Mouse (Mus musculus): ENCODE data around the gene Abca7. TPM values are rescaled to one million over a fixed set of nuclear protein-coding genes. Genes with fewer than 3 reads are reported as not detected.

The Abca7 gene
- polyA plus RNA-seq, 1 experiment from 2014 or later, result 2.6 TPM

- Histone ChIP-seq H3K4me2 (replicated peaks) (peak overlapping the region; percentile 90), H3K36me3 (peaks cover 10% of the 10 kb centered on the region), H3K27ac (peak overlapping the region; percentile 93), H3K27me3 (no peaks in the 10 kb centered on the region; the same call in 1 of the 2 replicates), H3K4me3 (peak overlapping the region; percentile 76), H3K9me3 (0 out of 2 replicates have a peak, but pooled peaks cover 8% of the 10 kb centered on the region), H3K9ac (peak overlapping the region; percentile 45; the same call in 1 of the 2 replicates), H3K4me1 (peaks cover 50% of the 10 kb centered on the region)
- whole genome bisulfite sequencing, result 47% methylated on average over 6 of the region's 6 CpGs
- no peak for ATAC-seq (ENCODE audit: insufficient number of reproducible peaks, insufficient read depth, low FRiP score, low TSS enrichment)
Measured at GRCm38 (mm10) chr10:79986232-79986878, 9.9 kb upstream of the Abca7 start.

GRCm38 (mm10) chr10:79986963-79987362 lies 9.3 kb upstream of the Abca7 start:
- Histone ChIP-seq H3K27ac (peak overlapping the region; percentile 93), H3K4me1 (peaks cover 50% of the 10 kb centered on the region), H3K27me3 (no peaks in the 10 kb centered on the region; the same call in 1 of the 2 replicates), H3K4me2 (replicated peaks) (peak overlapping the region; percentile 90), H3K9me3 (peaks cover 8% of the 10 kb centered on the region; the same call in 1 of the 2 replicates), H3K9ac (peak overlapping the region; percentile 34; the same call in 1 of the 2 replicates), H3K36me3 (peaks cover 13% of the 10 kb centered on the region), H3K4me3 (peak overlapping the region; percentile 60; the same call in 1 of the 2 replicates)
- 4% methylated on average over 11 of the region's 11 CpGs for WGBS
- no peak for ATAC-seq (ENCODE audit: insufficient number of reproducible peaks, insufficient read depth, low FRiP score, low TSS enrichment)

- H3K36me3 ChIP-seq, result peaks cover 22% of the 10 kb centered on the region
- no peaks in the 10 kb centered on the region; the same call in 1 of the 2 replicates for H3K27me3 ChIP-seq
- H3K4me3 ChIP-seq, result peak overlapping the region; percentile 60
- H3K9ac ChIP-seq, result peak overlapping the region; percentile 74
- WGBS, result 8% methylated on average over 27 of the region's 27 CpGs
- peak overlapping the region; percentile 90 for H3K4me2 ChIP-seq (replicated peaks)
- peaks cover 43% of the 10 kb centered on the region for H3K4me1 ChIP-seq
- H3K27ac ChIP-seq, result peak overlapping the region; percentile 93
- ATAC-seq (ENCODE audit: insufficient number of reproducible peaks, insufficient read depth, low FRiP score, low TSS enrichment), result no peak
- H3K9me3 ChIP-seq, result peaks cover 8% of the 10 kb centered on the region; the same call in 1 of the 2 replicates
Measured at GRCm38 (mm10) chr10:79987771-79988505, 8.4 kb upstream of the Abca7 start.

GRCm38 (mm10) chr10:79988506-79989271 lies 7.6 kb upstream of the Abca7 start, which contains the start of gene Cnn2:
Cnn2 (plus strand) TSS chr10:79988584.
- WGBS, result under 1% methylated on average over 59 of the region's 59 CpGs
- peak within 1 kb of the TSS; percentile 90 for H3K4me2 ChIP-seq (replicated peaks)
- H3K4me1 ChIP-seq, result peaks cover 35% of the 10 kb centered on the region
- peak within 1 kb of the TSS; percentile 60 for H3K4me3 ChIP-seq
- H3K27ac ChIP-seq, result peak within 1 kb of the TSS; percentile 93
- H3K9ac ChIP-seq, result peak within 1 kb of the TSS; percentile 74
- H3K27me3 ChIP-seq, result no peaks in the 10 kb centered on the region; the same call in 1 of the 2 replicates
- no peak for ATAC-seq (ENCODE audit: insufficient number of reproducible peaks, insufficient read depth, low FRiP score, low TSS enrichment)
- peaks cover 30% of the 10 kb centered on the region for H3K36me3 ChIP-seq
- peaks cover 8% of the 10 kb centered on the region; the same call in 1 of the 2 replicates for H3K9me3 ChIP-seq

- Histone ChIP-seq H3K27me3 (no peaks in the 10 kb centered on the region; the same call in 1 of the 2 replicates), H3K9me3 (peaks cover 8% of the 10 kb centered on the region; the same call in 1 of the 2 replicates), H3K9ac (peak overlapping the region; percentile 74), H3K4me1 (peaks cover 35% of the 10 kb centered on the region), H3K36me3 (peaks cover 36% of the 10 kb centered on the region), H3K4me3 (peak overlapping the region; percentile 60), H3K4me2 (replicated peaks) (peak overlapping the region; percentile 90), H3K27ac (peak overlapping the region; percentile 93)
- ATAC-seq (ENCODE audit: insufficient number of reproducible peaks, insufficient read depth, low FRiP score, low TSS enrichment), result no peak
- WGBS, result 21% methylated on average over 8 of the region's 8 CpGs
Measured at GRCm38 (mm10) chr10:79989272-79989786, 7.0 kb upstream of the Abca7 start.

GRCm38 (mm10) chr10:79989870-79990269 lies 6.4 kb upstream of the Abca7 start:
- WGBS, result 11% methylated on average over 15 of the region's 15 CpGs
- H3K27me3 ChIP-seq, result no peaks in the 10 kb centered on the region; the same call in 1 of the 2 replicates
- no peak for ATAC-seq (ENCODE audit: insufficient number of reproducible peaks, insufficient read depth, low FRiP score, low TSS enrichment)
- H3K9ac ChIP-seq, result peak overlapping the region; percentile 74
- H3K4me3 ChIP-seq, result peak overlapping the region; percentile 60
- peak overlapping the region; percentile 90 for H3K4me2 ChIP-seq (replicated peaks)
- peaks cover 42% of the 10 kb centered on the region for H3K36me3 ChIP-seq
- peaks cover 8% of the 10 kb centered on the region; the same call in 1 of the 2 replicates for H3K9me3 ChIP-seq
- peaks cover 35% of the 10 kb centered on the region for H3K4me1 ChIP-seq
- peak overlapping the region; percentile 93 for H3K27ac ChIP-seq

GRCm38 (mm10) chr10:79991099-79991498 lies 5.2 kb upstream of the Abca7 start:
- no peak overlapping the region for H3K9ac ChIP-seq
- no peaks in the 10 kb centered on the region; the same call in 1 of the 2 replicates for H3K27me3 ChIP-seq
- no peak for ATAC-seq (ENCODE audit: insufficient number of reproducible peaks, insufficient read depth, low FRiP score, low TSS enrichment)
- H3K27ac ChIP-seq, result no peak overlapping the region
- peak overlapping the region; percentile 11; the same call in 1 of the 2 replicates for H3K4me2 ChIP-seq (replicated peaks)
- H3K9me3 ChIP-seq, result peaks cover 8% of the 10 kb centered on the region; the same call in 1 of the 2 replicates
- H3K4me1 ChIP-seq, result peaks cover 30% of the 10 kb centered on the region
- WGBS, result 66% methylated on average over 12 of the region's 12 CpGs
- H3K36me3 ChIP-seq, result peaks cover 44% of the 10 kb centered on the region
- H3K4me3 ChIP-seq, result 0 out of 2 replicates have a peak overlapping the region, but pooled peaks have one; percentile 9

GRCm38 (mm10) chr10:79991548-79991947 lies 4.7 kb upstream of the Abca7 start:
- peaks cover 27% of the 10 kb centered on the region for H3K4me1 ChIP-seq
- H3K4me2 ChIP-seq (replicated peaks), result no peak overlapping the region
- H3K27me3 ChIP-seq, result no peaks in the 10 kb centered on the region; the same call in 1 of the 2 replicates
- no peak overlapping the region for H3K27ac ChIP-seq
- WGBS, result 89% methylated on average over 6 of the region's 6 CpGs
- H3K9me3 ChIP-seq, result peaks cover 8% of the 10 kb centered on the region; the same call in 1 of the 2 replicates
- H3K4me3 ChIP-seq, result no peak overlapping the region
- peaks cover 44% of the 10 kb centered on the region for H3K36me3 ChIP-seq
- H3K9ac ChIP-seq, result no peak overlapping the region
- ATAC-seq (ENCODE audit: insufficient number of reproducible peaks, insufficient read depth, low FRiP score, low TSS enrichment), result no peak

GRCm38 (mm10) chr10:79994397-79995115 lies 1.7 kb upstream of the Abca7 start:
- no peak for ATAC-seq (ENCODE audit: insufficient number of reproducible peaks, insufficient read depth, low FRiP score, low TSS enrichment)
- H3K27me3 ChIP-seq, result peaks cover 14% of the 10 kb centered on the region
- H3K9me3 ChIP-seq, result peaks cover 8% of the 10 kb centered on the region; the same call in 1 of the 2 replicates
- peaks cover 44% of the 10 kb centered on the region for H3K36me3 ChIP-seq
- H3K4me2 ChIP-seq (replicated peaks), result no peak overlapping the region
- 89% methylated on average over 16 of the region's 16 CpGs for WGBS
- no peak overlapping the region for H3K4me3 ChIP-seq
- peaks cover 23% of the 10 kb centered on the region for H3K4me1 ChIP-seq
- no peak overlapping the region for H3K9ac ChIP-seq
- H3K27ac ChIP-seq, result peak overlapping the region; percentile 23; the same call in 1 of the 2 replicates

GRCm38 (mm10) chr10:79995636-79996035 lies 658 bp upstream of the Abca7 start:
- H3K27me3 ChIP-seq, result peaks cover 19% of the 10 kb centered on the region
- no peak overlapping the region for H3K27ac ChIP-seq
- no peak overlapping the region for H3K4me3 ChIP-seq
- no peak overlapping the region for H3K9ac ChIP-seq
- H3K4me2 ChIP-seq (replicated peaks), result no peak overlapping the region
- 76% methylated on average over 1 of the region's 1 CpGs for WGBS
- H3K36me3 ChIP-seq, result peaks cover 44% of the 10 kb centered on the region
- peaks cover 7% of the 10 kb centered on the region; the same call in 1 of the 2 replicates for H3K9me3 ChIP-seq
- ATAC-seq (ENCODE audit: insufficient number of reproducible peaks, insufficient read depth, low FRiP score, low TSS enrichment), result no peak
- peaks cover 17% of the 10 kb centered on the region; the same call in 1 of the 2 replicates for H3K4me1 ChIP-seq

All from embryonic facial prominence, embryonic 12.5 days (tissue).